Mouse (Mus musculus): ENCODE measurements at regions not wholly inside any gene's neighbourhood (a gene's known extent, or its start where the extent isn't known, plus 50 kb on each side); places are given as distances from the start of the nearest gene placed in this dataset.

DNA sequence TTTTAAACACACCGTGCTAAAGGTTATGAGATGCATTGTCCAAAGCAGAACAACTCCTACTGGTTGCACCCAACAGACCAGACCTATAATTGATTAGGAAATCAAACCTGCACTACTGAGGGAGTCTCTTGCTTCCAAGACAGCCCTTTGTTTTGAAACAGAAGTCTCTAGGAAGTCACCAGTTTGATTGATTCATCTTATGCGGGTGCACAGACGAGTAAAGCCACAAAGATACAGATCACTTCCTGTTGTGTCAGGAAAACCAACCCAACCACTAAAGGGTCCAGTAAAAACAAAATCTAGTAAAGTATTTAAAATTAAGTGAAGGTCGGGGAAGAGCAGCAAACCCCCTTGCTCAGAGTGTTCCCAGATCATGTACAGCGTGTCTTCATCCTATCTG, 58.3 kb upstream of the N6amt1 start:
- no peak for DNase-seq

DNA sequence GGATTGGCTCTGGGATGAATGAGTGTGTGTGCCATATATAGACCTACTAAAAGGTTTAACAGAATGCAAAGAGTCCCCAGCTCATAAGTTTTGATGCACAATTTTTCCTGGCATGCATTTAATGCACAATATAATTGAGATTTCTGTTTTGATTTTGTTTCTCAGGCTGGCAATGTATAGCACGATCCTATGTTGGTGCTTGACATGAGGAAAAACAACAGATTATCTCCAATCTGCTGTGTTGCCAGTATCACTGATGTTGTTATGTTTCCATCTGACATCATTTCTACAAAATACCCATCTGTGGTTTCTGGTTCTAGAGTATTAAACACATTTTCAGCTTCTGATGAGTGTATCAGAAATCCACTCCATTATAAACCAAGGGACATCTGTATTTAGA, 61.2 kb upstream of the N6amt1 start:
- DNase-seq, result no peak

DNA sequence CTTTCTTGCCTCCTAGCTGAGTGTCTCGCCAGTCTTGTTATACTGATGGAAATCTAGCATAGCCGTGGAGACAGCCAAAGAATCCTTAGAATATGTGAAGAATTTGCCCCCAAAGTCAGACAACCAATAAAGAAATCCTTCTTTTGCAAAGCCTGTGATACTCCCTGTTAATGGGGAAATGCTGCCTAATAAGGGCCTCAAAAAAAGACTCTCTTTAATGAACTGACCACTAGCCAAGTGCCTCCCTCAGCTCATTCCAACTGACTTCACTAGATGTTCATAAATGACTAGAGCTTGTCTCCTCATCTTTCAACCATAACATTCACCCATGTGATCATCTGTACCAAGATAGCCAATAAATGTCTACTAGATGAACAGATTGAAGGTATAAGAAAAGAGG, 62.3 kb upstream of the N6amt1 start:
- no peak for DNase-seq

DNA sequence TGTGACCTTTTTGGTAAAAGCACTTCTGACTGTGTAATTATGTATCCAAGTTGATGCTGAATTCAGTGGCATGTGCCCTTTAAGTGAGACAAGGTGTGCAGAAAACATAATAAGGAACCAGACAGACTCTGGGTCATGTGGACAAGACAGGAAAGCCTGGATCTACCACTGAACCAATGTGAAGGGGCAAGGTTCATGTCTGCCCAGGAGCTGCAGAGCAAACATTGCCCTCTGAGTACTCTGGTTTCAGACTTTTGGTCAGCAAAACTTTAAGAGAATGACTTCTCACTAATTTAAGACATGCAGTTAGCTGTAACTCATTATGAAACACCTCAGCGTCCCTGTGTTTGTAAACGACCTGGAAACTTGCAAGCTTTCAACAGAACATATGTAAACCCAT, 68.3 kb upstream of the N6amt1 start:
- no peak for DNase-seq

DNA sequence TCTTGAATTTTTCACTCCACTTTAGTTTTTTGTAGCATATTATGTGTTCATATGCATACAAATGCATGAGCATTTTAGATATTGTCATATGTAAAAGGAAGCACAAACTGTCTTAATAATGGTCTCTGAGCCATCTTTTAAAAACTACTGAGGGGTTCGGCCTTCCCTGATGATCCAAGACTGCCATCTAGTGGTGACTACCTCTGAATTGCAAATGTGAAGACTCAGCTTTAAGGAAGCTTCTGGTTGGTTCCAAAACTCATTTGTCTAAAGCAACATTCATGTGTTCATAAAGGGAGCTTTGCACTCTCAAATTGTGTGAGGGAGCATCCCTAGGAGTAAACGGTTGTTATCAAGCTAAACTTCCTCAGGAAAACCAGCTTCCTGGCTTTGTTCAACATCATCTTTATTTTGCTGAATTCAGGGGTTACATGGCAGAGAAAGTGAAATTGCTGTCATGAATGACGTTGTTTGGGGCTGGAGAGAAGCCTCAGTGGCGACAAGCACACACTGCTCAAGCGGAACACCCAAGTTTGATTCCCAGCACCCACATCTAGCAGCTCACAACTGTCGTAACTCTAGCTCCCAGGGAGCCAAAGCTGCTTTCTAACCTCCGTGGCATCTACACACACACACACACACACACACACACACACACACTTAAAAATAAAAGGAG, 69.0 kb upstream of the N6amt1 start:
- no peak for DNase-seq

DNA sequence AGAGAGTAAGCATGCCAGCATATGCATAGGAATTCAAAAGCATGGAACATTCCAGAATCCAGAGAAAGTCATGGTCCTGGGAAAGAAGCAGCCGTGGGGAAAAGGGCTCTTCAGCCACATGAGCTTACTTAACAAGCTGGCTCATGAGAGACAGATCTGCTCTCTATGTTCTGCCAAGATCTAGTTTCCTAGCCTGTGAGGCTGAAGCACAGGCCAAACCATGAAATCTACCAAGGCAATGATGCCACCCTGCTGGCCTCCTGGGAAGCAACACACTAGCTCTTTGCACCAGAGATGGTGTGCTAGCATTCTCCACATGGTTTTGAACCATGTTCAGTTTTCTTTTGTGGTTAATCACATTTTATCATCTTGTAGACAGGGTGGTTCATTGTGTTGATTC, 75.5 kb upstream of the N6amt1 start:
- DNase-seq, result no peak

DNA sequence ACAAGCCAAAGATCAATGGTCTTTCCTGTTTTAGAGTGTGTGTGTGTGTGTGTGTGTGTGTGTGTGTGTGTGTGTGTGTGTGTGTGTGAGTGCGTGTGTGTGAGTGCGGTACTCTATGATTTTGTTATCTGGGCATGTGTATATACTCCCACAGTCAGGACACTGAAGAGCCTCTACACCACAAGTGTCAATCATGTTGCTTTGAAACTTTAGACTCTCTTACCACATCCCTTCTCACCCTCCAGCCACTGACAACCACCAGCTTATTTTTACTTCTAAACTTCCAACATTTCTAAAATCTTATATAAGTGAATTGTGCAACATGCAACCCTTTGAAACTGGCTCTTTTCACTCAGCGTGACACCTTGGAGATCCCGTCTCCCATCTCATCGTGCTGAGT, 81.6 kb upstream of the N6amt1 start:
- no peak for DNase-seq

DNA sequence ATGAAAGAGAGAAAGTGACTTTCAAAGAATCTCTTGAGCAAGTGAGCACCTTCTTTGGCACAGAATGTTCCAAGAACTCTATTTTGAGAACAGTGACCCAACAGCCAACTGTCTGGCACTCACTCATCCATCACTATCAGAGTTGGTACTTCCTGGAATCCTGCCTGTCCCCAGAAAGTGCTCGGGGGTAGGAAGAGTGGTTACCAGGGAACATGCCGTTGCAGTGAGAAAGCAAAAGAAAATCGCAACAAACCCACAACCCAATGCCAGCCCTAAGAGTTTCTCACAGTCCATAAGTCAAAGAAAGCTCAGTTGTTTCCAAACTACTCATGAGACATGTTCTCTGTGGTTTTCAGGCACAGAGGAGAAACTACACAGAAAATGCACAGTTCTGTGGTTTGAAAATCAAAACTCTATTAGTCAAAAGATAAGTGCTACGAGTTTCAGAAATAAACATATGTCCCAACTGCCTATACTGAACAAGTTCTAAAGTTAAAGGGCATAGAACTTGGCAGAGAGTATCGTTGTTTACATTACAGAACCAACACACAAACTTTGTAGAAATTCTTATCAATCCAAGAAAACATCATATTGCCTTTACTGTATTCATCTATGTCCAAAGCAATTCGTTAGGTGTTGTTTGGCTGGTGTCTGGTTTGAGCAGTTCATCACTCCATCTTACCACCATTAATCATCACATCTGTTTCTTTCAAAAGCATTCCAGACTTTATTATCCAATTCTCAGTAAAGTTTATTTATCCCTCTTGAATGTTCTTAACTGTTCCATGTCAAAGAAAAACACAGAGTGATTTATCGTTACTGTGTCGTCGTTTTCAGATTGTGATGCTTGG, 85.8 kb upstream of the N6amt1 start:
- DNase-seq, result no peak

DNA sequence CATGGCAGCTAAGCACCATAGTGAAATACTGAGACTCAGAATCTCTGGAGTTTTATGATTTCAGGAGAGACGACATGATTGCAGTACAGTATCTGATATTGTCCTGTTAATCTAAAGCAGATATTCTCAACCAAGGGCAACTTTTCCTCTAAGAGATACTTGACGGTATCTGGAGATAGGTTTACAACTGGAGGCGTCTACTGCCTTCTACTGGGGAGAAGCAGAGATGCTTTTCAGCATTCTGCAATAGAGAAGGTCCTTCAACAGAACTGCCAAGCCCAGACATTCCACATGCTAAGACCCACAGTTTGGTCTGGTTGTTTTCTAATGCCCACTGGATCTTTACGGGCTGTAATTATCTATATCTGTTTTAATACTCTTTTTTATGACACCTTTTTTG, 86.5 kb upstream of the N6amt1 start:
- no peak for DNase-seq

DNA sequence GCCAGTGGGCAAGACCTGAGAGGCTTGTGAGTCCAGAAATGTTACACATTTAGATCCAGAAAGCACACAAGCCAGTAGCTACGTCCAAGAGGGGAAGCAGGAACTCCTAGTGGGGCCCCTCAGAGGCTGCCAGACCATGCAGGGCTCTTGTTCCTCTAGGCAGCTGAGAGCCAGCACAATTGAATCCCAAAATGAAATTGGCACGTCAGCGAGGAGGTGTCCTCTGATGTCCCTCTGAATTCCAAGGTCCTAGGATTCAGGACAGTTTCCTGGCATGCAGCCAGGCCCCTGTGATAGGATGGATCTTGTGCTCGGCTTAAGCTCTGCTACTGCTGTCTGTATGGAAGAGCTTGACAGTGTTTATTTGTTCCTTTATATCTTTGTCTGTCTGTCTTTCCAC, 90.4 kb upstream of the N6amt1 start:
- DNase-seq, result peak; percentile 55

DNA sequence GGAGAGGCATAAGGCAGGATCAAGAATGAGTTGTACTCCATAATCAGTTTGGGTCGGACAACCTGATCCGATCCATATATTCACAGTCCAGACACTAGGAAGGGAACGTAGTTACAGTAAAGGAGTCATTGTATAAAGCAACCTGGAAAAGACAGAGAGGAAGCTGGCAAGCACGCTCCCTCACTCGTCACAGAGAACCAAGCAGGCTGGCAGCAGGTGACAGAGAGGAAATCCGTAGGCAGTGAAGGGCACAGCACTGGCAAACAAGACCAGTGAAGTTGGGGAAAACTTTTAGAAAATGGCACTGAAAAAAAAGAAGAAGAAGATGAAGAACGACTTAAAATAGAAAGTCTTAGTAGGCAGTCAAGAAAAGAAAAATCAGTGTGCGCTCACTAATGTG, 90.9 kb upstream of the N6amt1 start:
- DNase-seq, result no peak

DNA sequence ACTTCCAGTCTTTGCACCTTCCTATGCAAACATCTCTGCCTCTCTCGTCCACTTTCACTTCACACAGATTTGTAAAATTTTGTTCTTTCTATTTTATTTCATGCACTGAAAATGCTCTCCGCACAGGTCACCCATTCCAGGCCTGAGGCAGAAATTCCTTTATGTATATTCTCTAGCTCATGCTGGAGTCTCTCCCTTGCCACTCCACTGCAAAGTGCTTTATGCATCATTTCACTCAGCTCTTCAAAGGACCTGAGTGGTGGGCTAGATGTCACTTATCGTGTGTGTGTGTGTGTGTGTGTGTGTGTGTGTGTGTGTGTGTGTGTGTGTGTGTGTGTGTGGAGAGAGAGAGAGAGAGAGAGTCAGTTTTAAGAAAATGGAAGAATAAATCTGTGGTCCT, 91.5 kb upstream of the N6amt1 start:
- DNase-seq, result no peak

DNA sequence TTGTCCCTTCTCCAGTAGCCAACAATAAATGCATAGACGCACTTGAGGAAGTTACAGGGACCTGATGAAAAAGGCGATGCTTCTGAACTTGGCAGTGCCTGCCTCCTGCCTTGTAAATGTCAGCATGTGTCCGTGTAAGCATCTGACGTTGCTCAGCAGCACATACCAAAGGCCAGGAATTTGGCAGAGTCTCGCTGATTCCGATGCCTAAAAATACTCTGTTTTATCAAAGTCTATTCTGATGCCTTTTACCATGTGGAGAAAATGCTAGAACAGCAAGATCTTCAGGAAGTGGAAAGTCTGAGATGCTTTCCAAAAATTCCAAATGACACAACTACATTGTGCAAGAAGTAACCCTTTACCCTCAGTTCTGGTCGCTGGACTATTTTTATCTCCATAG, 92.5 kb upstream of the N6amt1 start:
- DNase-seq, result peak; percentile 39

DNA sequence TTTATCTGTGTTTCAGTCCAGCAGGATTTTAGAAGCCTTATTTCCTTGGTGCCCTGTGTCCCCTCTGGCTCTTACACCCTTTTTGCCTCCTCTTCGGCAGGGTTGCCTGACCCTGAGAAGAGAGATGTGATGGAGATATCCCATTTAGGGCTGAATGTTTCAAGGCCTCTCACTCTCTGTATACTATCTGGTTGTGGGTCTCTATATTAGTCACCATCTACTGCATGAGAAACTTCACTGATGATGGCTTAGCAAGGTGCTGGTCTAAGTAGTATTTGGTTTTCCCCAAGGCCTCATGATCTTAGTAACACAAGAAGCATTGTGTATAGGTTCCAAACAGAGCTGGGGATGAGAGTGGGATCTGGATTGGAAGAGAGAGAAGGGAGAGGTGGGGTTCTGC, 99.2 kb upstream of the N6amt1 start:
- no peak for DNase-seq

DNA sequence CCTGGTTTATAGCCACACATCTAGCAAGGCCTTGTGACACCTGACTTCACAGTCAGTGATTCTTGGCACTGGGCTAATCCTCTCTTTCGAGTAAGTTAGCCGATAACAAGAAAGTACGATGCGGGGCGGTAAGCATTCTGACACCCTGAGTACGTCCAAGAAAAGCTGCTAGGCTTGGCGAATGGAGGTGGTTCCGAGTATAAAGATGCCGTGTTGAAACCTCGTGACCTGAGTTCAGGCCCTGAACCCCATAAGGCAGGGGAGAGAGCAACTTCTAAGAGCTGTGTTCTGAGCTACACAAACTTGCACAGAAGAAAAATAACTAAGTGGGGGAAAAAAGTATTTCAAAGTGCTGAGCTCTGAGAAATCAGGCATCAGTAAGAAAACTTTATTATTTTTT, 103.5 kb upstream of the N6amt1 start:
- DNase-seq, result no peak

DNA sequence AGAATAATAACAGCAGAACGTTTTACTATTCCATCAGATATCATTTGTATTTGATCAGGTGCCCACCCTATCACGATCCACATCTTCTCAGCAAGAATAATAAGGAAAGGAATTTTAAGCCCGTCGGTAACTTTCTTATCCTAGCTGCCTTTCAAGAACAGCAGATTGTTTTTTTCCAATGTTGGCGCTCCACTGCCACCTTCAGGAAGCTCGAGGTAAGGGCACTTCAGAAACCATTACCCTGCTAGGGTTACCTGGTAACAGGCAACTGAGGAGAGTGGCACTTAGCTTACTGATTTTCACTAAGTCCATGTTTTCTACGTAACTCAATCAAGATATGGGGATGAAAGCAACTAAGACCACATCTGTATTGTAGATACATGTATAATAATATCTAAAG, 104.1 kb upstream of the N6amt1 start:
- DNase-seq, result no peak

DNA sequence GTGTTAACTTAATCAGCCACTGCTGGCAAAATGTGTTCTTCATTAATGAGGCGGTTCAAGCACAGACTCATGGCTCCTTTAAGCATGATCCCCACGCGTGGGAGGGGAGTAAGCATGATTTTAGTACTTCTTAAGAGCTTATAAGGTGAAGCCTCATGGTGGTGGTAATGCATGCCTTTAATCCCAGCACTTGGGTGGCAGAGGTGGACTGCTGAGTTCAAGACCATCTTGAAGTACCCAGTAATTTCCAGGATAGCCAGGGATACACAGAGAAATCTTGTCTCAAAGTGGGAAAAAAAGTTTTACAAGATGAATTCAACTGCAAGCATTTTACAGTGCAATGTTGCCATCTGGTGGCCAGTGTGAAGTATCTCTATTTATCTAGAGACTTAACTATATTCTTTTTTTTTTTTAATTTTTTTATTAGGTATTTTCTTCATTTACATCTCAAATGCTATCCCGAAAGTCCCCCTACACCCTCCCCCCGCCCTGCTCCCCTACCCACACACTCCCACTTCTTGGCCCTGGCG, 105.4 kb upstream of the N6amt1 start:
- DNase-seq, result peak; percentile 59

DNA sequence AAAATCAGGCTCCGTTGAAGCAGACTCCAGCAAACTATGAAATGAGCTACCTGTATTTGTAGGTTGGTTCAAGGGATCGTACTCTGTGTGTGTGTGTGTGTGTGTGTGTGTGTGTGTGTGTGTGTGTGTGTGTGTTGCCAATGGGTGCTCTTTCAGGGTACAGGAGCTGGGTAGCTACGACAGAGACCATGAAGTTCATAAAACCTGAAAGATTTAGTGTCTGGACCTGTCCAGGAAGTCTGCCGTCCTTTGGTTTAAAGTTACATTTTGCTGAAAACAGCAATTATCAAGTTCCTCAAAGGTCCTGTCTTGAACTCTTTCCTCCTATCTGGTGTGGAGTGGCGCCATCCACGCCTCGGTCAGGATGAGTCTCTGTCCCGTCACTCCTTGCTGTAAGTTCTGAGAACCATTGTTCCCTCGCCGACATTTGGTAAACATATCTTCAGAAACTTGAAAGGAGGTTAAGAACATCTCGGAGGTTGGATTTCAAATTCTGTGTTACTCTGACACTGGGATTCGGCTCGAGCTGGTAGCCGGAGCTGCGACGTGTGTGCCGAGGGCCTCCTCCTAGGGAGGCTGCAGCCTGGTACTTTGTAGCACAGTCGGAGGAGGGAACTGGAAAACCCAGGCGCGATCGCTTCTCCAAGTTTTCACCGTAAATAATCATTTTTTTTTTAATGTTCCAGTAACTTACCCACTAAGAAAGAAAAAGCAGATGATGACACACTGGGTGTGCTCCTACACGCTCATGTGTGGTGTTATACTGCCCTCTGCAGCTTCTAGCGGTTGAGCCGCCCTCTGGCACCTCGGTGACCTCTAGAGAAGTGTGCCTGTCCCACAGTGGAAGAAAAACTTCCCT, 107.8 kb upstream of the N6amt1 start:
- peak; percentile 69 for DNase-seq

DNA sequence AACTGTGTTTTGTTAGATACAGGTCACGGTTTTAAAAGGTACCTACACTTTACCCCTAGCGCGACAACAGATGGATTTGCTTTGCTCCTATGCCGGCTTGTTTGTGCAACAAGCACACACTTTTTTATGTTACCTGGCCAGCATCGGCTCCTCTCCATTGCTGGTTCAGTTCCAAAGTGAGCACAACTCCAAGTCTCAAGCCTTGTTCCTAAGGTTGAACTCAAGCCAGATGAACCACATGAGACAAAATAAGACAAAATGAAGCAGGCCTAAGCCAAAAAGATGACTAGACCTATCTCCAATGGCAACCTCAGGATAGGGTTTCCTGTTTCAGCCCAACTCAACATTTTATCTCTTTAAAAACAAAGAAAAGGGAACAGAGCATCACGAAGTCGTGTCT, 108.5 kb upstream of the N6amt1 start:
- no peak for DNase-seq

DNA sequence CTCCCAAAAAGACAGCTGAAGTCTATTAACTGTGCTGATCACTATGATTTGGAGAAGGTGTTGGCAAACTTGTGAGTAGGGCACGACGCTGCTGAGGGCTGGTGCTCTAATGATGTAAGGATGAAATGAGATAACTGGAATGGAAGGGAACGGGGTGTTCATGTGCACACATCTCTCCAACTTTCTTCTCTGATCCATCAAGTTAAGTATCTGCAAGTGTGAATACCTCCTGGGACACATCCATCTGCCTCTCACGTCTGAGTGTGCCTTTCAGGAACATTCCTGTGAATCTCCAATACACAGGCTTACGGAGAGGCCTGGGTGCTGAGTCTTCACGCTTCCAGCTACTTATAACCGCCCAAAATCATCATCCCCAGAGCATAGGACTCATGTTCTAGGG, 112.0 kb upstream of the N6amt1 start:
- DNase-seq, result no peak

DNA sequence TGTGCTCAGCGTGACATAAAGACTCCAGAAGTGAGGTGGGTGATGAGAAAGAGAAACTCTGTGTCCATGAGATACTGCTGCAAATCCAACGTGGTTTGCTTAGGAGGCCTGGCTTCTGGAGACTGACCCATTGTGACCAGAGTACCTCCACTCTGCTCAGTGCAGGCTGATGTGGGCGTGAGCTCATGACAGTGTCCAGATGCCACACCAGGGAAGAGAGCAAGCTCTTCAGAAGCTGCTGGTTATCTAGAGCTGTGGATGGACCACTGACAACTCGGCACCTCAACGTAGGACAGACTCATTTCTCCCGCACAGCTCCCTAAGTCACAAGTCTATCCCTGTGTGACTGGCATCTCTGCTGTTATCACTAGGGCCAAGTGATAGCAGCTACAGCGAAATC, 114.9 kb upstream of the N6amt1 start:
- DNase-seq, result no peak

DNA sequence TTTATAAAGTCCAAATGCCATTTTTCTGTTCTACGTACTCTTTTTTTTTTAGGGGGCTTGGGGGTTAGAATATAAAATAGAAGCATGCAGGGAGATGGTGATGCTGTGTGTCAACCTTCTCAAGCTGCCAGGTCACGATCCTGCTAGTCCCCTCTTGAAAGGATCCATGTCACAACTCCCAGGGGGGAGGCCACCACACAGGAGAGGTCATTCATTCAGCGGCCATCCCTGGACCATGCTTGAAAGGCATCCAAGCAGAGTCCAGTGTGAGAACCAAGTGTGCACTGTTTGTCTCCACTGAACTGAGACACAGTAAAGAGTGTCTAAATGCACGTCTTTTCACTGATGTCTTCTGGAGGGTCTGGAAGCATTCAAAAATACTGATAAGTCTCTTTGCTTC, 119.8 kb upstream of the N6amt1 start:
- no peak for DNase-seq

DNA sequence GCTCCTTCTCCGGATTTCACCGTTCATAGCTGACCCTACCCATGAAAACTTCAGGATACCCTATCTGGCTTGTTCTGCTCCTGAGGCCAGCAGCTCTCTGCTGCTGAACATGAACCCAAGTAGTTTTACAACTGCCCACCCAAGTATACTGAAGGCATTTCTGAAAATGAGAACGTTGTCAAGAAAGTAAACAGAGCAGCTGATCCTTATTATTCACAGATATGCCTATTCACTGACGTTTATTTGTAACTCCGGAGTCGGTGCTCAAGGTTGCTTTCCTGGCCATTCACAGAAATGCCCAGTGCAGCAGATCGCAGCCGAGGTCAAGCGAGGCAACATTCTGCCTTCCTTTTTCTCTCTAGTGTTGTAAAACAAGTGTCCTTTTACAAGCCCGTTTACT, 128.4 kb upstream of the N6amt1 start:
- DNase-seq, result no peak

Measured in gastrocnemius, postnatal 10 days (tissue).